Mouse (Mus musculus): Measurements from ENCODE around the gene 1700122O11Rik. TPM values are rescaled to one million over a fixed set of nuclear protein-coding genes. Genes with fewer than 3 reads are reported as not detected.

1700122O11Rik gene
- polyA plus RNA-seq, 1 experiment from 2014 or later: not detected

GRCm38 (mm10) chr17:48027677-48028076, 10.4 kb downstream of the 1700122O11Rik start:
- Histone ChIP-seq H3K4me3 (no peak overlapping the region), H3K9me3 (replicated peaks) (no peaks in the 10 kb centered on the region), H3K36me3 (no peaks in the 10 kb centered on the region), H3K4me1 (replicated peaks) (peaks cover 67% of the 10 kb centered on the region), H3K27ac (ENCODE audit: poor library complexity, severe bottlenecking) (peak overlapping the region; percentile 28; the same call in 1 of the 2 replicates), H3K27me3 (replicated peaks) (no peaks in the 10 kb centered on the region), H3K9ac (no peak overlapping the region), H3K4me2 (no peak overlapping the region)
- 34% methylated on average over 6 of the region's 6 CpGs for WGBS
- ATAC-seq (ENCODE audit: insufficient number of reproducible peaks, low FRiP score): no peak

DNA sequence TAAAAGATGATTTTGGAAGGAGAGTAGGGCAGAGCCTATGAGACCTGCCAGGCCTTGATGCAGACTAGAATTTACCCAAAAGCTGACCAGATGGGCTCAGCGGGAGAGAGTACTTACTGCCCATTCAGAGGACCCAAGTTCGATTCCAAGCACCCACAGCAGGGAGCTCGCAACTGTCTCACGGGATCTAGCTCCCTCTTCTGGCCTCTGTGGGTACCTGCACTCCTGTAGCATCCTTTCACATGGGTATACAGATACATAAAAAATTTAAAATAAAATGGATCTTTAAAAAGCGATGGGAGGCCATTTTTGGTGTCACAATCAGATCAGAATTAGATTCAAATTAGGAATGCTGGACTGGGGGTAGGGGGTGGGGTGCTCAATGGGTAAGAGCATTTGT, 11.1 kb downstream of the 1700122O11Rik start:
- no peak overlapping the region for H3K9ac ChIP-seq
- H3K36me3 ChIP-seq: no peaks in the 10 kb centered on the region
- H3K4me3 ChIP-seq: no peak overlapping the region
- no peaks in the 10 kb centered on the region for H3K27me3 ChIP-seq (replicated peaks)
- peaks cover 69% of the 10 kb centered on the region for H3K4me1 ChIP-seq (replicated peaks)
- no peak overlapping the region for H3K27ac ChIP-seq (ENCODE audit: poor library complexity, severe bottlenecking)
- no peak overlapping the region for H3K4me2 ChIP-seq
- whole genome bisulfite sequencing: 93% methylated on average over 5 of the region's 5 CpGs
- no peaks in the 10 kb centered on the region for H3K9me3 ChIP-seq (replicated peaks)
- ATAC-seq (ENCODE audit: insufficient number of reproducible peaks, low FRiP score): no peak

GRCm38 (mm10) chr17:48024045-48024444, 14.0 kb downstream of the 1700122O11Rik start:
- no peaks in the 10 kb centered on the region for H3K27me3 ChIP-seq (replicated peaks)
- H3K4me1 ChIP-seq (replicated peaks): peaks cover 50% of the 10 kb centered on the region
- H3K9me3 ChIP-seq (replicated peaks): no peaks in the 10 kb centered on the region
- H3K4me3 ChIP-seq: no peak overlapping the region
- H3K9ac ChIP-seq: peak overlapping the region; percentile 3; the same call in 1 of the 2 replicates
- peak overlapping the region; percentile 19 for H3K4me2 ChIP-seq
- ATAC-seq (ENCODE audit: insufficient number of reproducible peaks, low FRiP score): peak; percentile 46
- no peaks in the 10 kb centered on the region for H3K36me3 ChIP-seq
- H3K27ac ChIP-seq (ENCODE audit: poor library complexity, severe bottlenecking): peak overlapping the region; percentile 82
- WGBS: 38% methylated on average over 8 of the region's 8 CpGs

- no peak overlapping the region for H3K9ac ChIP-seq
- no peak overlapping the region for H3K27ac ChIP-seq (ENCODE audit: poor library complexity, severe bottlenecking)
- no peaks in the 10 kb centered on the region for H3K27me3 ChIP-seq (replicated peaks)
- peaks cover 35% of the 10 kb centered on the region for H3K4me1 ChIP-seq (replicated peaks)
- ATAC-seq (ENCODE audit: insufficient number of reproducible peaks, low FRiP score): peak; percentile 27; the same call in 1 of the 2 replicates
- no peaks in the 10 kb centered on the region for H3K36me3 ChIP-seq
- WGBS: 25% methylated on average over 2 of the region's 2 CpGs
- H3K9me3 ChIP-seq (replicated peaks): no peaks in the 10 kb centered on the region
- no peak overlapping the region for H3K4me3 ChIP-seq
- H3K4me2 ChIP-seq: no peak overlapping the region
Measured at GRCm38 (mm10) chr17:48019585-48019984, 18.5 kb downstream of the 1700122O11Rik start.

DNA sequence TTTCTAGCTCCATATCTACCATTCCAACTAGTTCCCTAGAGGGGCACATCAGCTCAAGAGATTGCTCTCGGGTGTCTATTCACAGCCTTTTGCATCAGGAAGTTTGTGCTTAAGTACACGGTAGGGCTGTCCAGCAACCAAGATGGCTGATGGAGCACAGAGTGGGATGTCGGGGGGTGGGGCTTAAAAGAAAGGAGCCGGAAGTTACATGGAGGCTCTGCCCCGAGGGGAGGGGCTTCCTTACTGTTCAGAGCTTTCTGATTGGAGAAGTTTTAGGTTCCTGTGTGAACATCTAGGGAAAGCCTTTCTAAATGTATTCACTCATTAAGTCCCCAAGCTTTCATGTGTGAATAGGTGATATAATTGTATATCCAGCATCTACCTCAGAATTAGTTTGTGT, 21.5 kb downstream of the 1700122O11Rik start:
- H3K9me3 ChIP-seq (replicated peaks): no peaks in the 10 kb centered on the region
- no peak overlapping the region for H3K4me2 ChIP-seq
- no peak overlapping the region for H3K27ac ChIP-seq (ENCODE audit: poor library complexity, severe bottlenecking)
- no peak overlapping the region for H3K9ac ChIP-seq
- no peaks in the 10 kb centered on the region for H3K36me3 ChIP-seq
- H3K27me3 ChIP-seq (replicated peaks): no peaks in the 10 kb centered on the region
- WGBS: 63% methylated on average over 5 of the region's 5 CpGs
- H3K4me3 ChIP-seq: no peak overlapping the region
- ATAC-seq (ENCODE audit: insufficient number of reproducible peaks, low FRiP score): no peak
- H3K4me1 ChIP-seq (replicated peaks): peaks cover 24% of the 10 kb centered on the region

DNA sequence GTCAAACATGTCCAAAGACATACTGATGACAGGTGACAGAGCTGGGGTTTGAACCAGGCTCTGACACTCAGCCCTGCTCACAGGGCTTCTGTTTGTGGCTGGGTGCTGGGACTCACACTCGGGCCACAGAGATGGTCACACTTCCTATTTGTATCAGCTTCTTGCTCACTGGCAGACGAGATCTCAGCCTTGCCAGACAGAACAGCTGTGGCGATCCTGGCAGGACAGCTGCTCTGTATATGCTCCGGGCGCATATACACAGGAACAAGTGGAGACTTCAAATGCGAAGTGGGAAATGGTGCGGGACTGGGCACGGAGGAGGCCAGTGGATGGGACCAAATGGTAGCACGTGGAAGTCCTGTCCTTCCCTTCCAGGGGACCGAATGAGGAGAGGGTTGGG, 25.5 kb downstream of the 1700122O11Rik start:
- no peak for ATAC-seq (ENCODE audit: insufficient number of reproducible peaks, low FRiP score)
- no peak overlapping the region for H3K9ac ChIP-seq
- H3K4me1 ChIP-seq (replicated peaks): peaks cover 39% of the 10 kb centered on the region
- no peaks in the 10 kb centered on the region for H3K36me3 ChIP-seq
- H3K27ac ChIP-seq (ENCODE audit: poor library complexity, severe bottlenecking): no peak overlapping the region
- H3K27me3 ChIP-seq (replicated peaks): no peaks in the 10 kb centered on the region
- no peak overlapping the region for H3K4me2 ChIP-seq
- no peak overlapping the region for H3K4me3 ChIP-seq
- no peaks in the 10 kb centered on the region for H3K9me3 ChIP-seq (replicated peaks)
- 56% methylated on average over 10 of the region's 10 CpGs for WGBS

DNA sequence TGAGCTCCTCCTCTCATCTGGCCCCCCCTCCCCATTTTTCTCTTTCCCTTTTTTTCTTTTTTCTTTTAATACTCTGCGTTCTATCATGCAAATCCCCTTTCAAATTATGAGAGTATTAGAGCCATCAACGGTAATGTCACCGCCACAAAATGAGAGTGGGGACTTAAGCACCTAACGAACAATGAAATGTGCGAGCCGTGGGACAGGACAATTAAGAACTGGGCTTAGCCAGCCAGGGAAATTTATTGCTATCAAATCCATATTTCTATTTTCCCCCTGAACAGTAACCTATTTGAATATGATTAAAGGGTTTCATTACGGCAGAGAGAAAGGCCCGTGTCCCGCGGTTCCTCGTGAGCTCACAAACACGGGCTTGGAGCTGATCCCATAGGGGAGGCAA, 27.0 kb downstream of the 1700122O11Rik start:
- no peaks in the 10 kb centered on the region for H3K9me3 ChIP-seq (replicated peaks)
- ATAC-seq (ENCODE audit: insufficient number of reproducible peaks, low FRiP score): no peak
- no peak overlapping the region for H3K4me3 ChIP-seq
- no peak overlapping the region for H3K4me2 ChIP-seq
- H3K27me3 ChIP-seq (replicated peaks): no peaks in the 10 kb centered on the region
- WGBS: 92% methylated on average over 12 of the region's 12 CpGs
- H3K4me1 ChIP-seq (replicated peaks): peaks cover 43% of the 10 kb centered on the region
- no peak overlapping the region for H3K27ac ChIP-seq (ENCODE audit: poor library complexity, severe bottlenecking)
- no peaks in the 10 kb centered on the region for H3K36me3 ChIP-seq
- H3K9ac ChIP-seq: no peak overlapping the region

GRCm38 (mm10) chr17:48010283-48010682, 27.8 kb downstream of the 1700122O11Rik start:
- 41% methylated on average over 11 of the region's 11 CpGs for WGBS
- Histone ChIP-seq H3K36me3 (no peaks in the 10 kb centered on the region), H3K9me3 (replicated peaks) (no peaks in the 10 kb centered on the region), H3K9ac (no peak overlapping the region), H3K27me3 (replicated peaks) (no peaks in the 10 kb centered on the region), H3K4me3 (no peak overlapping the region), H3K4me1 (replicated peaks) (peaks cover 49% of the 10 kb centered on the region), H3K27ac (ENCODE audit: poor library complexity, severe bottlenecking) (no peak overlapping the region), H3K4me2 (peak overlapping the region; percentile 22)
- ATAC-seq (ENCODE audit: insufficient number of reproducible peaks, low FRiP score): peak; percentile 41; the same call in 1 of the 2 replicates

- no peak overlapping the region for H3K4me2 ChIP-seq
- no peaks in the 10 kb centered on the region for H3K36me3 ChIP-seq
- peaks cover 59% of the 10 kb centered on the region for H3K4me1 ChIP-seq (replicated peaks)
- no peak overlapping the region for H3K9ac ChIP-seq
- WGBS: 44% methylated on average over 4 of the region's 4 CpGs
- H3K9me3 ChIP-seq (replicated peaks): no peaks in the 10 kb centered on the region
- no peaks in the 10 kb centered on the region for H3K27me3 ChIP-seq (replicated peaks)
- peak overlapping the region; percentile 80; the same call in 1 of the 2 replicates for H3K27ac ChIP-seq (ENCODE audit: poor library complexity, severe bottlenecking)
- no peak for ATAC-seq (ENCODE audit: insufficient number of reproducible peaks, low FRiP score)
- H3K4me3 ChIP-seq: no peak overlapping the region
Measured at GRCm38 (mm10) chr17:48005816-48006215, 32.3 kb downstream of the 1700122O11Rik start.

GRCm38 (mm10) chr17:48005091-48005490, 33.0 kb downstream of the 1700122O11Rik start:
- Histone ChIP-seq H3K4me3 (no peak overlapping the region), H3K9me3 (replicated peaks) (no peaks in the 10 kb centered on the region), H3K4me2 (peak overlapping the region; percentile 14; the same call in 1 of the 2 replicates), H3K36me3 (no peaks in the 10 kb centered on the region), H3K27ac (ENCODE audit: poor library complexity, severe bottlenecking) (peak overlapping the region; percentile 80), H3K4me1 (replicated peaks) (peaks cover 57% of the 10 kb centered on the region), H3K27me3 (replicated peaks) (no peaks in the 10 kb centered on the region), H3K9ac (peak overlapping the region; percentile 34; the same call in 1 of the 2 replicates)
- WGBS: 7% methylated on average over 8 of the region's 8 CpGs
- 0 out of 2 replicates have a peak, but pooled peaks have one; percentile 22 for ATAC-seq (ENCODE audit: insufficient number of reproducible peaks, low FRiP score)

DNA sequence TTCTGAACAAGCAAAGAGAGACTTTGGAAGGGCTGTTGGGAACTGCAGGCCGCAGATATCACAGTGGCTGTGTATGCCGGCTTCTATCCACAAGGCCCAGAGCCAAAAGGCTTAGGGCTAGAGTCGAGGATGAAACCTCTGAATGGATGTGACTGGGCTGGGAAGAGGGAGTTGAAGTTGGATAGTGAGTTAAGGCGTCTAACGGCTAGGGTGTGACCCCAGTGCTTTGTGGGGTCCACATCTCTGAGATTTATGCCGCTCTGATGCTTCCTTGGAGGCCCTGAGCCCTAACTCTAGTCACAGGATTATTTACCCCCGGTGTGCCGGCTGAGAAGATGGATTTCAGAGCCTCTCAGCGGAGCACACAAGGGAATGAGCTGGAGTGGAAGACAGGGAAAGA, 33.5 kb downstream of the 1700122O11Rik start:
- Histone ChIP-seq H3K4me3 (no peak overlapping the region), H3K27ac (ENCODE audit: poor library complexity, severe bottlenecking) (peak overlapping the region; percentile 80), H3K9ac (peak overlapping the region; percentile 34; the same call in 1 of the 2 replicates), H3K4me2 (0 out of 2 replicates have a peak overlapping the region, but pooled peaks have one; percentile 14), H3K27me3 (replicated peaks) (no peaks in the 10 kb centered on the region), H3K4me1 (replicated peaks) (peaks cover 57% of the 10 kb centered on the region), H3K36me3 (no peaks in the 10 kb centered on the region), H3K9me3 (replicated peaks) (no peaks in the 10 kb centered on the region)
- no peak for ATAC-seq (ENCODE audit: insufficient number of reproducible peaks, low FRiP score)
- 33% methylated on average over 9 of the region's 9 CpGs for WGBS

- no peaks in the 10 kb centered on the region for H3K27me3 ChIP-seq (replicated peaks)
- no peaks in the 10 kb centered on the region for H3K36me3 ChIP-seq
- WGBS: 71% methylated on average over 4 of the region's 4 CpGs
- H3K9ac ChIP-seq: peak overlapping the region; percentile 54; the same call in 1 of the 2 replicates
- H3K9me3 ChIP-seq (replicated peaks): no peaks in the 10 kb centered on the region
- H3K27ac ChIP-seq (ENCODE audit: poor library complexity, severe bottlenecking): peak overlapping the region; percentile 84
- peak overlapping the region; percentile 70 for H3K4me2 ChIP-seq
- no peak overlapping the region for H3K4me3 ChIP-seq
- peaks cover 49% of the 10 kb centered on the region for H3K4me1 ChIP-seq (replicated peaks)
- no peak for ATAC-seq (ENCODE audit: insufficient number of reproducible peaks, low FRiP score)
Measured at GRCm38 (mm10) chr17:48002486-48002885, 35.6 kb downstream of the 1700122O11Rik start.

All from heart, embryonic 12.5 days (tissue).